In the genomic region with DNA sequence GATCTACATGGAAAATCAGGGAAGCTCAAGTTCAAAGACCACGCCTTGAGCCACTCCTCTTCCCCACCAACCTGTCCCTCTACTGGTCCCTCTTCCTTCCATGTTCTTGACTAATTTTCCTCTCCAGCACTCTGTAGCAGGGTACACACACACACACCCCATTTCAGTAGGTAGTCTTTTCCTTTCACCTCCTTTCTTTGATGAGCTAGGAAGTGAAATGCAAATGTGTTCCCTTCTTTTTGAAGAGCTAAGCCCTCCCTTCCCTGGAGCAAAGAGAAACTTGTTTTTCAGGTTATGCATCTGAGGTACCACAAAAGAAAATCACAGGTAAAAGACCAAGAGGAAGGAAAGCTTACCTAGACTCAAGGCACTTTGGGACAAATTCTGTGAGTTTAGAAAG, we compare ENCODE assay signal across 39 mouse cellular contexts. TPM values are rescaled to one million over a fixed set of nuclear protein-coding genes. Genes with fewer than 3 reads are reported as not detected.
DNase-seq lines count a peak whose midpoint lies in the region; ATAC-seq and TF ChIP-seq lines count a peak whose summit lies in the region.
"Had no signal": no experiment of that assay in that cellular context is flagged by ENCODE, and none has a peak within 500 bp of the region (broad histone marks: within the 10 kb centered on the region; RNA-seq: fewer than 3 reads in every experiment).

No protein-coding gene starts in this region.

- no peak overlapping the region for H3K4me3 ChIP-seq in embryonic facial prominence, embryonic 11.5 days (ENCODE audit: low read depth, low read length)
- H3K4me3 ChIP-seq in embryonic facial prominence, embryonic 10.5 days: no peak overlapping the region
- H3K4me3 ChIP-seq in lung, postnatal 0 days (ENCODE audit: low read depth, low read length): no peak overlapping the region
- no peak overlapping the region for H3K4me3 ChIP-seq in lung, adult 2 months (replicated peaks; ENCODE audit: extremely low read depth, low read depth, low read length)
- no peak overlapping the region for H3K4me3 ChIP-seq in stomach, embryonic 14.5 days (ENCODE audit: low read depth, low read length)
- H3K4me3 ChIP-seq in intestine, embryonic 15.5 days (replicated peaks): no peak overlapping the region
- H3K4me3 ChIP-seq: forebrain, embryonic 10.5 days; forebrain, embryonic 15.5 days; gastrocnemius, adult 2 months; heart, adult 2 months; heart, embryonic 12.5 days; hindbrain, embryonic 15.5 days; lung, embryonic 15.5 days; myocyte; neural tube, embryonic 12.5 days had no signal

- H3K9ac ChIP-seq in embryonic facial prominence, embryonic 11.5 days (replicated peaks; ENCODE audit: low read length): no peak overlapping the region
- H3K9ac ChIP-seq in lung, postnatal 0 days (replicated peaks; ENCODE audit: low read depth): no peak overlapping the region
- H3K9ac ChIP-seq in stomach, embryonic 14.5 days (replicated peaks; ENCODE audit: low read depth, low read length): no peak overlapping the region
- H3K9ac ChIP-seq in intestine, embryonic 15.5 days: no peak overlapping the region
- H3K9ac ChIP-seq: forebrain, embryonic 15.5 days; heart, embryonic 12.5 days; hindbrain, embryonic 15.5 days; liver, embryonic 14.5 days; lung, embryonic 15.5 days; neural tube, embryonic 12.5 days had no signal

- no peaks in the 10 kb centered on the region for H3K36me3 ChIP-seq in embryonic facial prominence, embryonic 11.5 days (replicated peaks; ENCODE audit: control insufficient read depth, insufficient read depth, low read depth, low read length)
- no peaks in the 10 kb centered on the region for H3K36me3 ChIP-seq in embryonic facial prominence, embryonic 10.5 days (replicated peaks)
- H3K36me3 ChIP-seq in lung, postnatal 0 days (ENCODE audit: insufficient read depth, low read length): no peaks in the 10 kb centered on the region
- no peaks in the 10 kb centered on the region for H3K36me3 ChIP-seq in stomach, embryonic 14.5 days (ENCODE audit: control insufficient read depth, insufficient read depth, low read length)
- H3K36me3 ChIP-seq in intestine, embryonic 15.5 days: no peaks in the 10 kb centered on the region
- H3K36me3 ChIP-seq: forebrain, embryonic 10.5 days; forebrain, embryonic 15.5 days; heart, embryonic 12.5 days; hindbrain, embryonic 15.5 days; lung, embryonic 15.5 days; neural tube, embryonic 12.5 days had no signal

- H3K4me2 ChIP-seq in embryonic facial prominence, embryonic 11.5 days (ENCODE audit: low read depth, low read length): no peak overlapping the region
- H3K4me2 ChIP-seq in lung, postnatal 0 days (replicated peaks; ENCODE audit: low read depth, low read length): no peak overlapping the region
- no peak overlapping the region for H3K4me2 ChIP-seq in stomach, embryonic 14.5 days (replicated peaks; ENCODE audit: low read depth, low read length)
- no peak overlapping the region for H3K4me2 ChIP-seq in intestine, embryonic 15.5 days (replicated peaks)
- H3K4me2 ChIP-seq: forebrain, embryonic 15.5 days; heart, embryonic 12.5 days; hindbrain, embryonic 15.5 days; lung, embryonic 15.5 days; midbrain, embryonic 11.5 days; neural tube, embryonic 12.5 days had no signal

- H3K27ac ChIP-seq in embryonic facial prominence, embryonic 11.5 days (replicated peaks; ENCODE audit: low read depth, low read length): no peak overlapping the region
- H3K27ac ChIP-seq in embryonic facial prominence, embryonic 10.5 days (replicated peaks): no peak overlapping the region
- H3K27ac ChIP-seq in lung, postnatal 0 days (ENCODE audit: low read length): no peak overlapping the region
- H3K27ac ChIP-seq in stomach, embryonic 14.5 days (ENCODE audit: low read length): no peak overlapping the region
- no peak overlapping the region for H3K27ac ChIP-seq in intestine, embryonic 15.5 days
- H3K27ac ChIP-seq: forebrain, embryonic 10.5 days; forebrain, embryonic 15.5 days; gastrocnemius, adult 2 months; heart, adult 2 months; hindbrain, embryonic 15.5 days; kidney, postnatal 0 days; liver, embryonic 14.5 days; lung, embryonic 15.5 days; neural tube, embryonic 12.5 days had no signal

- H3K9me3 ChIP-seq in embryonic facial prominence, embryonic 11.5 days (replicated peaks; ENCODE audit: control insufficient read depth, low read length): no peaks in the 10 kb centered on the region
- no peaks in the 10 kb centered on the region for H3K9me3 ChIP-seq in embryonic facial prominence, embryonic 10.5 days
- H3K9me3 ChIP-seq in lung, postnatal 0 days (ENCODE audit: low read length): no peaks in the 10 kb centered on the region
- H3K9me3 ChIP-seq in stomach, embryonic 14.5 days (ENCODE audit: control insufficient read depth, low read depth, low read length): no peaks in the 10 kb centered on the region
- no peaks in the 10 kb centered on the region for H3K9me3 ChIP-seq in intestine, embryonic 15.5 days
- H3K9me3 ChIP-seq: forebrain, embryonic 10.5 days; forebrain, embryonic 15.5 days; heart, embryonic 12.5 days; hindbrain, embryonic 15.5 days; lung, embryonic 15.5 days; neural tube, embryonic 12.5 days had no signal

- TF ChIP-seq POLR2A in lung, adult 2 months (IDR thresholded peaks at IDR 0.05; ENCODE audit: borderline replicate concordance, extremely low read depth, low read depth, low read length): no peak

- TF ChIP-seq EP300 in lung, postnatal 0 days (IDR thresholded peaks at IDR 0.05): no peak

- TF ChIP-seq CTCF in lung, postnatal 0 days (IDR thresholded peaks at IDR 0.05): no peak
- TF ChIP-seq CTCF in lung, adult 2 months (IDR thresholded peaks at IDR 0.05; ENCODE audit: insufficient read depth, low read length): no peak

- no peak for ATAC-seq in embryonic facial prominence, embryonic 11.5 days (replicated peaks; ENCODE audit: insufficient number of reproducible peaks, low FRiP score, low TSS enrichment, low read depth)
- no peak for ATAC-seq in lung, postnatal 0 days
- ATAC-seq in stomach, embryonic 14.5 days (ENCODE audit: insufficient number of reproducible peaks, insufficient read depth, low FRiP score, low read depth): peak; percentile 61; the same call in 1 of the 2 replicates
- no peak for ATAC-seq in intestine, embryonic 15.5 days
- ATAC-seq: activated CD4-positive, CD25-positive, alpha-beta regulatory T cell, adult 4 months; forebrain, embryonic 15.5 days; inflammation-experienced regulatory T-cells, adult 6 months had no signal

- H3K4me1 ChIP-seq in embryonic facial prominence, embryonic 11.5 days (ENCODE audit: control insufficient read depth, insufficient read depth, low read length): no peaks in the 10 kb centered on the region
- H3K4me1 ChIP-seq in embryonic facial prominence, embryonic 10.5 days: no peaks in the 10 kb centered on the region
- no peaks in the 10 kb centered on the region for H3K4me1 ChIP-seq in lung, postnatal 0 days (ENCODE audit: insufficient read depth, low read depth, low read length)
- H3K4me1 ChIP-seq in lung, adult 2 months (ENCODE audit: control insufficient read depth, insufficient read depth, low read length): no peaks in the 10 kb centered on the region
- H3K4me1 ChIP-seq in stomach, embryonic 14.5 days (ENCODE audit: control insufficient read depth, insufficient read depth, low read length): no peaks in the 10 kb centered on the region
- H3K4me1 ChIP-seq in intestine, embryonic 15.5 days (replicated peaks): no peaks in the 10 kb centered on the region
- H3K4me1 ChIP-seq: forebrain, embryonic 10.5 days; forebrain, embryonic 15.5 days; heart, embryonic 12.5 days; hindbrain, embryonic 15.5 days; lung, embryonic 15.5 days; neural tube, embryonic 12.5 days had no signal

- peak; percentile 4 for DNase-seq in embryonic facial prominence, embryonic 11.5 days (ENCODE audit: low spot score)
- DNase-seq in embryonic facial prominence, embryonic 10.5 days (ENCODE audit: low spot score): no peak
- DNase-seq in lung, postnatal 0 days (ENCODE audit: low spot score): peak; percentile 9
- DNase-seq in lung, adult 2 months: no peak
- DNase-seq in B cell, adult 2 months: no peak
- DNase-seq: adrenal gland, adult 2 months; adrenal gland, postnatal 36 days; cerebellum, adult 18-20 months; cerebellum, postnatal 10 days; gastrocnemius, adult 2 months; gastrocnemius, postnatal 36 days; heart, adult 2 months; kidney, adult 18-20 months; kidney, postnatal 4 days; left cerebral cortex, postnatal 4 days; liver; right cerebral cortex, adult 18-20 months; spleen, adult 18-20 months; thymus, postnatal 14 days had no signal

- 81% methylated on average over 1 of the region's 1 CpGs for WGBS in embryonic facial prominence, embryonic 11.5 days
- WGBS in embryonic facial prominence, embryonic 10.5 days: 92% methylated on average over 1 of the region's 1 CpGs
- 94% methylated on average over 1 of the region's 1 CpGs for WGBS in lung, postnatal 0 days
- 82% methylated on average over 1 of the region's 1 CpGs for WGBS in lung, adult 2 months
- whole genome bisulfite sequencing in stomach, embryonic 14.5 days: 74% methylated on average over 1 of the region's 1 CpGs
- 89% methylated on average over 1 of the region's 1 CpGs for WGBS in intestine, embryonic 15.5 days

- H3K27me3 ChIP-seq in embryonic facial prominence, embryonic 11.5 days (ENCODE audit: control insufficient read depth, insufficient read depth, low read length): no peaks in the 10 kb centered on the region
- H3K27me3 ChIP-seq in embryonic facial prominence, embryonic 10.5 days (replicated peaks; ENCODE audit: low read depth, poor library complexity, severe bottlenecking): no peaks in the 10 kb centered on the region
- no peaks in the 10 kb centered on the region for H3K27me3 ChIP-seq in lung, postnatal 0 days (replicated peaks; ENCODE audit: insufficient read depth, low read length)
- H3K27me3 ChIP-seq in stomach, embryonic 14.5 days (ENCODE audit: control insufficient read depth, insufficient read depth, low read length): no peaks in the 10 kb centered on the region
- no peaks in the 10 kb centered on the region for H3K27me3 ChIP-seq in intestine, embryonic 15.5 days (replicated peaks)
- H3K27me3 ChIP-seq: forebrain, embryonic 15.5 days; heart, embryonic 12.5 days; hindbrain, embryonic 15.5 days; lung, embryonic 15.5 days; neural tube, embryonic 12.5 days had no signal

RNA-seq across cellular contexts. Expression of a gene that starts 29.7 kb away (rescaled TPM):
- not detected in 2 replicates for polyA plus RNA-seq in embryonic facial prominence, embryonic 11.5 days (2014; fragmentation: Nextera tagmentation; extraction: Ambion mirVana)
- not detected in 2 replicates for polyA plus RNA-seq in embryonic facial prominence, embryonic 10.5 days (2016; fragmentation: Nextera tagmentation; extraction: Ambion mirVana)
- polyA plus RNA-seq in lung, postnatal 0 days (2015; fragmentation: Nextera tagmentation; extraction: Ambion mirVana): not detected in 2 replicates
- polyA plus RNA-seq in lung, adult 2 months (2012; rRNA removed): not detected in 2 replicates
- 0.46 and 0.73 TPM in 2 replicates for polyA plus RNA-seq in stomach, embryonic 14.5 days (2014; fragmentation: Nextera tagmentation; extraction: Ambion mirVana)
- 0.58 and 0.88 TPM in 2 replicates for polyA plus RNA-seq in intestine, embryonic 15.5 days (2015; fragmentation: Nextera tagmentation; extraction: Ambion mirVana)
- polyA plus RNA-seq: activated CD4-positive, CD25-positive, alpha-beta regulatory T cell, adult 4 months; adrenal gland, adult 2 months; brain, embryonic 14.5 days; cortical plate, adult 2 months; forebrain, embryonic 10.5 days; forebrain, embryonic 15.5 days; frontal cortex, adult 2 months; heart, adult 2 months; heart, embryonic 12.5 days; heart, postnatal 0 days; hindbrain, embryonic 15.5 days; inflammation-experienced regulatory T-cells, adult 6 months; liver, embryonic 14.5 days; lung, embryonic 15.5 days; midbrain, embryonic 11.5 days; midbrain, postnatal 0 days; myocyte; neural tube, embryonic 12.5 days; urinary bladder, adult 2 months had no signal

RNA-seq across cellular contexts. Expression of a gene that starts 42.3 kb away (rescaled TPM):
- polyA plus RNA-seq in embryonic facial prominence, embryonic 11.5 days (2014; fragmentation: Nextera tagmentation; extraction: Ambion mirVana): 122 and 128 TPM in 2 replicates
- polyA plus RNA-seq in embryonic facial prominence, embryonic 10.5 days (2016; fragmentation: Nextera tagmentation; extraction: Ambion mirVana): 100 and 110 TPM in 2 replicates
- polyA plus RNA-seq in lung, postnatal 0 days (2015; fragmentation: Nextera tagmentation; extraction: Ambion mirVana): 99.5 and 112 TPM in 2 replicates
- 83.3 and 89.8 TPM in 2 replicates for polyA plus RNA-seq in lung, adult 2 months (2012; rRNA removed)
- 148 and 155 TPM in 2 replicates for polyA plus RNA-seq in stomach, embryonic 14.5 days (2014; fragmentation: Nextera tagmentation; extraction: Ambion mirVana)
- polyA plus RNA-seq in intestine, embryonic 15.5 days (2015; fragmentation: Nextera tagmentation; extraction: Ambion mirVana): 68.8 and 78.8 TPM in 2 replicates

Comparison
In these comparisons a context has a peak if more than half of its experiments do, and no peak if none do; other contexts are left out.
1. DNase-seq: peak in embryonic facial prominence, embryonic 11.5 days (single experiment) and lung, postnatal 0 days (single experiment); none in embryonic facial prominence, embryonic 10.5 days (single experiment), lung, adult 2 months (single experiment) and B cell, adult 2 months (0 of 2).